Mouse (Mus musculus) neural tube, embryonic 12.5 days (tissue): Measurements from ENCODE around the gene Prkci. TPM values are rescaled to one million over a fixed set of nuclear protein-coding genes. Genes with fewer than 3 reads are reported as not detected.

Experiments
- ATAC-seq: fragments of 200-750 bp; cut with Nextera tagmentation; 2 replicates; pipeline ENCODE4 v1.8.0; 2017; ENCODE audit warnings: low read depth, mild to moderate bottlenecking, moderate TSS enrichment, moderate library complexity; ENCODE audit not compliant: low FRiP score
- H3K27ac ChIP-seq: fragments of 300-500 bp; sonication (generic); 2 replicates; pipeline ENCODE4 v1.5.1; 2016
- H3K27me3 ChIP-seq: fragments of 300-500 bp; sonication (generic); replicated peaks from 2 replicates; pipeline ENCODE4 v1.6.1; 2016; ENCODE audit warnings: mild to moderate bottlenecking
- H3K36me3 ChIP-seq: fragments of 300-500 bp; sonication (generic); 2 replicates; pipeline ENCODE4 v1.6.1; 2016; ENCODE audit warnings: mild to moderate bottlenecking
- H3K4me1 ChIP-seq: fragments of 300-500 bp; sonication (generic); 2 replicates; pipeline ENCODE4 v1.6.1; 2016
- H3K4me2 ChIP-seq: fragments of 300-500 bp; sonication (generic); replicated peaks from 2 replicates; pipeline ENCODE4 v1.6.1; 2016; ENCODE audit warnings: mild to moderate bottlenecking
- H3K4me3 ChIP-seq: fragments of 300-500 bp; sonication (generic); 2 replicates; pipeline ENCODE4 v1.5.1; 2016
- H3K9ac ChIP-seq: fragments of 300-500 bp; sonication (generic); 2 replicates; pipeline ENCODE4 v1.6.1; 2016; ENCODE audit warnings: mild to moderate bottlenecking
- H3K9me3 ChIP-seq: fragments of 300-500 bp; sonication (generic); 2 replicates; pipeline ENCODE4 v1.6.1; 2016; ENCODE audit warnings: mild to moderate bottlenecking
- WGBS: fragments of 180-500 bp; shearing (Covaris S2); methylation state at CpG from one replicate; pipeline ENCODE4 v1.1.7; 2016; 5-methylcytosine and 5-hydroxymethylcytosine counted together
- polyA plus RNA-seq: library from polyadenylated mRNA; unstranded; fragments of >200 nt; fragmentation: Nextera tagmentation; extraction: Ambion mirVana; gene quantifications from 2 replicates; pipeline ENCODE4 v1.2.1, GENCODE M21; 2016

Gene Prkci
- polyA plus RNA-seq, 1 experiment from 2014 or later: 37.9 TPM

DNA sequence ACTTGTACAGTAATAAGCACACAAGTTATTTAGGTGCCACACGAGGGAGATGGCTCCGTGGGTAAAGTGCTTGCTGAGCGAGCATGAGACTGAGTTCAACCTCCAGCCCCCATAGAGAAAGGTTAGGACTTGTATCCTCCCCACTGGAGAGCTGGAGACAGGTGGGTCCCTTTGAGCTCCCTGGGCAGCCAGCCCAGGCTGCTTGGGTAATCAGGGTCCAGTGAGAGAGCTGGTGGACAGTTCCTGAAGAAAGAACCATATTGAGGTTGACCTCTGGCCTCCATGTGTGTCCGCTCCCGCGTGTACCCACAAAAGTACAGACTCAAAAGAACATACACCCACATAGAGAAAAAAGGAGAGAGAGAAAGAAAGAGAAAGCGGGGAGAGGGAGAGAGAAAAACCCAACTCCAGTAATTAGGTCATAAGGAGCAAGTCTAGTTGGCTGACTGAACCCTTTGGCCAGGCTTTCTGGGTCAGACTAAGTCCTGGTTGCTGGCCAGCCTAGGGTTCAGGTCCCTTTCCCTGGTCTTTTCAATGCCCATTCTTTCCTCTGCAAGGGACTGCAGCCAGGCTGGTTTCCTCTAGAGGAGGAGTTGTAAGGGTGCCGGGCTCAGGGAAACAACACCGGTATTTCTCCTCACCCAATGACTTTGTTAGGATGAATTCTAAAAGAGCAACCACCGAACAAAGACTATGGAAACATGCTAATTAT lies 85.4 kb downstream of the Prkci start:
- 85% methylated on average over 10 of the region's 10 CpGs for WGBS
- H3K9me3 ChIP-seq: no peaks in the 10 kb centered on the region
- peaks cover 8% of the 10 kb centered on the region; the same call in 1 of the 2 replicates for H3K4me1 ChIP-seq
- no peak for ATAC-seq
- no peaks in the 10 kb centered on the region for H3K27me3 ChIP-seq
- no peak overlapping the region for H3K4me2 ChIP-seq
- no peak overlapping the region for H3K9ac ChIP-seq
- no peak overlapping the region for H3K4me3 ChIP-seq
- no peak overlapping the region for H3K27ac ChIP-seq
- no peaks in the 10 kb centered on the region for H3K36me3 ChIP-seq

DNA sequence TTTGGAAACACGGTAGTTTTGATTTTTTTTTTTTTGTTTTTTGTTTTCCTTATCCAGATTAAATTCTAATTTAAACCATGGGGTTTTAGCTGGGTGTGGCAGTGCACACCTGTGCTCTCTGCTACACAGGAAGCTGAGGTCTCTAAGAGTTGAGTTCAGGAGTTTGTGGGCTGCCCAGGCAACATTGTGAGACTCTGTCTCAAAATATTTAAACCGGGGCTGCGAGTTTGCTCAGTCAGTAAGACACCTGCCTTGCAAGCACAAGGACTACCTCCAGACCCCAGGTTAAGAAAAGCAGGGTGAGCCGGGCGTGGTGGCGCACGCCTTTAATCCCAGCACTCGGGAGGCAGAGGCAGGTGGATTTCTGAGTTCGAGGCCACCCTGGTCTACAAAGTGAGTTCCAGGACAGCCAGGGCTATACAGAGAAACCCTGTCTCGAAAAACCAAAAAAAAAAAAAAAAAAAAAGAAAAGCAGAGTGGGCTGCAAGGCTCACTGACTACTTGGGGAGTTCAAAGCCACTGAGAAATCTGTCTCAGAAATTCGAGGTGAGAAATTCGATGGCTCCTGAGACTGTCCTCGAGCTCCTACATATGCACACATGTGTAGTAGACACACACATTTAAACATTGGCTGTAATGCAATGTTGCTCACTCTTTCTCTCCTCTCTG lies 87.4 kb downstream of the Prkci start:
- ATAC-seq: no peak
- WGBS: 92% methylated on average over 12 of the region's 13 CpGs
- H3K4me3 ChIP-seq: no peak overlapping the region
- H3K36me3 ChIP-seq: no peaks in the 10 kb centered on the region
- H3K4me1 ChIP-seq: peaks cover 8% of the 10 kb centered on the region; the same call in 1 of the 2 replicates
- H3K9ac ChIP-seq: no peak overlapping the region
- H3K9me3 ChIP-seq: no peaks in the 10 kb centered on the region
- H3K4me2 ChIP-seq: no peak overlapping the region
- H3K27ac ChIP-seq: no peak overlapping the region
- no peaks in the 10 kb centered on the region for H3K27me3 ChIP-seq

DNA sequence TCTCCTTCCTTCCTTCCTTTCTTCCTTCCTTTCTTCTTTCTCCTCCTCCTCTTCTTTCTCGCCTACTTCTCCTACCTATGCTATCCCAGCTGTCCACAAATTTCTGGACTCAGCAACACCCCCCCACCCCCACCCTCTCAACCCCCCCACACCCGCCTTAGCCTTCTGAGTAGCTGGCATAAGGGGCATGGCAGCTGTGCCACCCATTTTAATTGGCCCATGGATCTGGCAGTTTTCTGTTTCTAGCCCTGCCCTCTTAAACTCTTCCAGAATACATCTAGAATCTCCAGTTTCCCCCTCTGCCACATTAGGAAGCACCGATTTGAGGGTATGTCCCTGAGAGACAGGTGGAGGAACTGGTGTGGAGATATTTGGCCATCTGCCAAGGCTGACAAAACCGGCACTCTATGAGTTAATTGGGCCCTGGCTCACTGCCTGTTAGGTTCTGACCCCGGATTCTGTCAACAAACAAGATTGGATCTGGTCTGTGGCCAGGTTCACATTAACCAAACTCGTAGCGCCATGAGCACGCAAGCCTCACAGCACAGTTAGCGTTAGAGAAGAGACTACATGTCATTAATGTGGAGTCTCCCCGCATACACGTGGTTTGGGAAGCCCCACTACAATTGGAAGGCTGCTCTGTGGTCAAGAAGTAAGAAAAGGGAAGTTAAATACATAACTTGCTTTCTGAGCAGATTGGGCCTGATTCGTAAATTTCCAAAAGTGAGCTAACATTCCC lies 88.1 kb downstream of the Prkci start:
- WGBS: 65% methylated on average over 12 of the region's 12 CpGs
- H3K4me3 ChIP-seq: no peak overlapping the region
- H3K27ac ChIP-seq: no peak overlapping the region
- ATAC-seq: no peak
- H3K9ac ChIP-seq: no peak overlapping the region
- H3K4me2 ChIP-seq: no peak overlapping the region
- H3K4me1 ChIP-seq: peaks cover 8% of the 10 kb centered on the region; the same call in 1 of the 2 replicates
- no peaks in the 10 kb centered on the region for H3K27me3 ChIP-seq
- H3K36me3 ChIP-seq: no peaks in the 10 kb centered on the region
- no peaks in the 10 kb centered on the region for H3K9me3 ChIP-seq

DNA sequence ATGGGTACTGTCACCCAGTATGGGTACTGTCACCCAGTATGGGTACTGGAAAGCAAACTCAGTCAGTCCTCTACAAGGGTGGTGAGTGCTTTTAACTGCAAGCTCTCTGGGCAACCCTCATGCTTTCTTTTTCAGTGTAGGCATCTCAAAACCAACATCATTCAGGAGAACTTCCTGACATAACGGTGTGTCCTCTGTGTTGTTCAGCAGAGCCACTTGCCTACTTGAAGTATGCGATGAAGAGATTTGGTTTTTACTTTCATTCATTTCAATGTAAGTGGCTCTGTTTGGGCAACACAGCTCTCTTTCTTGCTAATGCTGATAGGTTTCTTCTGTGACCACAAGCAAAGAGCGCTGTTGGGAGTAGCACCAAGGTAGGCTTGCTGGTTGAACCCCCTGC lies 89.5 kb downstream of the Prkci start:
- Histone ChIP-seq H3K27me3 (no peaks in the 10 kb centered on the region), H3K9me3 (no peaks in the 10 kb centered on the region), H3K27ac (no peak overlapping the region), H3K36me3 (no peaks in the 10 kb centered on the region), H3K4me3 (no peak overlapping the region), H3K4me1 (peaks cover 11% of the 10 kb centered on the region; the same call in 1 of the 2 replicates), H3K9ac (no peak overlapping the region), H3K4me2 (no peak overlapping the region)
- ATAC-seq: no peak
- WGBS: 91% methylated on average over 3 of the region's 3 CpGs

DNA sequence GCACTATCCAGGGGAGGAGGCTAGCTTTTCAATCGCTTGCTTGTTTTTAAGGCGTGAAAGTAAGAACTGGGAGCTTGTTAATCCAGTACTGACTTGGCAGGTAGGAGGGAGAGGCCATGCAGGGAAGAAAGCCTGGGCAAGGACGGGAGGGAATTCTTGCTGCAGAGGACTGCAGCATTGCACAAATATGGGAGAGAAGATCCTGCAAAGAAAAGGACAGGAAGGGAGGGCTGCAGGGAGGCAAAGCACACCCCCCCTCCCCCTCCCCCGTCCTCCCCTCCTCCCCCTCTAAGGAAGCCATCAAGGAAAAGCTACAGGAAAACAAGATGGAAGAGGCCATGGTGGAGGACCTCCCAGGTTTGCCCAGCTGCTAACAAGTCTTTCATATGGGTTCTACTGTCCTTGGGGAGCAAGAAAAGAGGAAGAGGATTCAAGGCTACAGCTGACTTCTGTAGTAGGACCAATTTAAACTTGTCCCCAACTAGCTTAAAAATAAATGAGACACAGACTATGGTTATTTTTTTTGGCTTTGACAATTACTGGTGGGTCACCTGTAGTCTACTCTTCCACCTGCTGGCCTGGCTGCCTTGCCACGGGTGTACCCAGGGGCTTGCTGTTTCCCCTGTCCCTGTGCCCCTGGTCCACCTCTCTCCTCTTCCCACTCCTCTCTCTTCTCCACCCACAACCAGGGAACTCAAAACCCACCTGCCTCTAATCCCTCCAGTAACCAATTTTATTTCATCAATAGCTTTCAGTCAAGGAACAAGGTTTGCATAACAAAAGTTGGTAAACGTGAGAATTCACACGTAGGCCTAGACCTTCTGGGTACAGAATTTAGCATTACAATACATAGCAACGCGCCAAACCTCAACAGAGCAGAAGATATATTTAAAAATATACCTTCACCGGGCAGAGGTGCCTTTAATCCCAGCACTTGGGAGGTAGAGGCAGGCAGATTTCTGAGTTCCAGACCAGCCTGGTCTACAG lies 93.5 kb downstream of the Prkci start:
- Histone ChIP-seq H3K27me3 (no peaks in the 10 kb centered on the region), H3K9ac (no peak overlapping the region), H3K4me2 (no peak overlapping the region), H3K4me1 (peaks cover 3% of the 10 kb centered on the region; the same call in 1 of the 2 replicates), H3K4me3 (no peak overlapping the region), H3K27ac (no peak overlapping the region), H3K36me3 (no peaks in the 10 kb centered on the region), H3K9me3 (no peaks in the 10 kb centered on the region)
- 42% methylated on average over 10 of the region's 10 CpGs for WGBS
- no peak for ATAC-seq

DNA sequence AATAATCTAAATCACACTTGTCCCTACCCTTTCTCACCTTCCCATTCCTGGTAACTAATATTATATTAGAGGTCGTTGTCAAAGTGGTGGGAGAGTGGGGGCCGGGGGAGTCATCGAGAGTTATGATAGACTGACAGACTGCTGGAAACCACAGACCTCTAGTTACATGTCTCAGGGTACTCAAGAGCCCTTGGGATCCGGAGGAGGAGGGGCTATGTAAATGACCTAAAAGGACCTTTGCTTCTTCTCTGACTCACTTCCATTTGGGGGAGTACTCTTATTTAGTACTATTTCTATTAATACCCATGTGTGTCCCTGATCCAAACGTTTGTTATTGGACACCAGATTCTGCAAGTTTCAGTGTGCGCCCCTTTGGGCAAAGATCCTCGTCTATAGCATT lies 94.4 kb downstream of the Prkci start:
- ATAC-seq: no peak
- Histone ChIP-seq H3K4me2 (no peak overlapping the region), H3K36me3 (no peaks in the 10 kb centered on the region), H3K4me1 (peaks cover 3% of the 10 kb centered on the region; the same call in 1 of the 2 replicates), H3K27ac (no peak overlapping the region), H3K9me3 (no peaks in the 10 kb centered on the region), H3K4me3 (no peak overlapping the region), H3K9ac (no peak overlapping the region), H3K27me3 (no peaks in the 10 kb centered on the region)
- WGBS: 73% methylated on average over 7 of the region's 7 CpGs

DNA sequence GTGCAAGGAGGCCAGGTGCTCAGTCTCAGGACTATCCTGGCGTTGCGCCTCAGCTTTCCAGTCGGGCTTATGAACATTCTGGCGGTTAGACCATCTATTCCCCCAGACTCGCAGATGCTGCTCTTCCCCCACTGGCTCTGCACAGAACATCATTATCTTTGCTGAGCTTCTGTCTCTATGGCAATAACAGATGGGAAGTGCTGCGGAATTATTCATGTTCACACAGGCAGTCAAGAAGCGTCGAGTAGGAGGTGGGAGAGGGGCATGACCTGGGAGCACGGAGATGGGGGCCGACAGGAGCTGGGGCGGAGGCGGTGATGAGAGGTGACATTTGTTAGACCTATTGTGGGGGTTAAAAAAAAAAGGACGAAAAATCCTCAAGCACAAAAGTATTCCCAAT lies 97.6 kb downstream of the Prkci start:
- Histone ChIP-seq H3K4me2 (peak overlapping the region; percentile 71), H3K9ac (peak overlapping the region; percentile 40; the same call in 1 of the 2 replicates), H3K4me3 (peak overlapping the region; percentile 23; the same call in 1 of the 2 replicates), H3K36me3 (0 out of 2 replicates have a peak, but pooled peaks cover 3% of the 10 kb centered on the region), H3K27me3 (no peaks in the 10 kb centered on the region), H3K27ac (peak overlapping the region; percentile 99), H3K9me3 (no peaks in the 10 kb centered on the region), H3K4me1 (peaks cover 14% of the 10 kb centered on the region)
- peak; percentile 18 for ATAC-seq
- under 1% methylated on average over 13 of the region's 13 CpGs for WGBS

DNA sequence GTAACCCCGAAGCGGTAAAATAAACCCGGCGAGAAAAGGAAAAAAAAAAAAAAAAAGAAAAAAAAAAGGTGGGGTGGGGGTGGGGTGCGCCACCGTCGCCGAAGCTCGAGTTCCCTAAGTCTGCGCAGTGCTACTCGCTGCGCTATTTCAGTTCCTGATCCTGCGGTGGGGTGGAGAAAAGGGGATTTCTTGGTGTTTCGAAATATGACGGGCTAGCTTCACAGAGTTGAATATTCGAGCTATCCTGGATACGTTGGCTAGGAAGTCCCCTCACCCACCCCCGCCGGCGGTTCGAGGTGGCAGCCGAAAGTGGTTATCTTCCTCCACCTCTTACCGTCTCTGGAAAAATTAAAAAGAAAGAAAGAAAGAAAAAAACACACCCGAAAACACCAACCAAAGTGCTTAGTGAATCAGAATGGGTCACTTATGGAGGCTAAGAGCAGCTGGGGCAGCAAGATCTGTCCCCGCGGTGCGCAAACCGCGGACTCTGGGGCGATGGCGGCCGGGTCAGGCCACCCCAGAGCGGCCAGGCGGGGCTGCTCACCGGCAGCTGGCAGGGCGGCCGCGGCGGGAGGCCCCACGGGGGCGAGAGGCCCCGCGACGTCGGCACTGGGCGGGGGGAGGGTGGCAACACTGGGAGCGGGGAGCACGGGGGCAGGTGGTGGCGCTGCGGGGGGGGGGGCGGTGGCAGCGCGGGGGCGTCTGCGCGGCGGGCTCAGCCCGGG lies 98.2 kb downstream of the Prkci start:
- peak; percentile 51 for ATAC-seq
- Histone ChIP-seq H3K27ac (peak overlapping the region; percentile 99), H3K4me3 (peak overlapping the region; percentile 96), H3K4me2 (peak overlapping the region; percentile 71), H3K4me1 (peaks cover 18% of the 10 kb centered on the region), H3K9ac (peak overlapping the region; percentile 98), H3K36me3 (0 out of 2 replicates have a peak, but pooled peaks cover 3% of the 10 kb centered on the region), H3K27me3 (no peaks in the 10 kb centered on the region), H3K9me3 (no peaks in the 10 kb centered on the region)
- WGBS: 1% methylated on average over 44 of the region's 58 CpGs

DNA sequence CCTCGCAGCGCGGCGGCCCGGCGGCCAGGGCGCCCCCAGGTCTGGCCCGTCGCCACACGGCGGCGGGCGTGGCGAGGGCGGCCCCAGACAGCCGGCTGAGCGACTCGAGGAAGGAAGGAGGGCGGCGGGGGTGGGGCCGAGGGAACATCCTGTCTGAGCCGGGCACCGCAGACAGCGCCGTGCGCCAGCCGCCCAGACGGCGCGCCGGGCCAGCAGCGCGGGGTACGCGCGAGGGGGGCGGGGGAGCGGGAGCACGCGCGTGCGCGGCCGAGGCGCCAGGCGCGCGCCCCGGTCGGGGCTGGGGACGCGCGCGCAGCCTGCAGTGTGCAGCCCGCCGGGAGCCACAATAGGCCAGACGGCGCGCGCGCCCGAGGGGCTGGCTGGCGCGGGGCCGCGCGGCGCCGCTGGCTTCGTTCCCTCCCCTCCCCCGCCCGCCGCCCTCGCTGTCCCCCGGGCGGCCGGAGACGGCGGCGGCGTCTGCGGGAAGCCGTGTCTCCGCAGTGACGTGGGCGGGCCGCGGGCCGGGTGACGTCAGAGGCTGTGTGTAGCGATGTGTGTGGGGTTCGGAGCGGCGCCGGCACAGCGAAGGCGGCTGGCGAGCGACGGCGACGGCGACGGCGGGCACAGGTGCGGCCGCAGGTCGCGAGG lies 99.1 kb downstream of the Prkci start, which contains the start of gene Skil:
TSS of gene Skil (plus strand) at position 528 of the 648 bp plus-strand sequence.
- H3K4me3 ChIP-seq: peak within 1 kb of the TSS; percentile 96
- H3K4me2 ChIP-seq: peak within 1 kb of the TSS; percentile 71
- H3K9me3 ChIP-seq: no peaks in the 10 kb centered on the region
- WGBS: under 1% methylated on average over 89 of the region's 109 CpGs
- H3K36me3 ChIP-seq: 0 out of 2 replicates have a peak, but pooled peaks cover 3% of the 10 kb centered on the region
- H3K27ac ChIP-seq: peak within 1 kb of the TSS; percentile 99
- no peaks in the 10 kb centered on the region for H3K27me3 ChIP-seq
- ATAC-seq: peak; percentile 94
- H3K9ac ChIP-seq: peak within 1 kb of the TSS; percentile 98
- peaks cover 20% of the 10 kb centered on the region for H3K4me1 ChIP-seq

DNA sequence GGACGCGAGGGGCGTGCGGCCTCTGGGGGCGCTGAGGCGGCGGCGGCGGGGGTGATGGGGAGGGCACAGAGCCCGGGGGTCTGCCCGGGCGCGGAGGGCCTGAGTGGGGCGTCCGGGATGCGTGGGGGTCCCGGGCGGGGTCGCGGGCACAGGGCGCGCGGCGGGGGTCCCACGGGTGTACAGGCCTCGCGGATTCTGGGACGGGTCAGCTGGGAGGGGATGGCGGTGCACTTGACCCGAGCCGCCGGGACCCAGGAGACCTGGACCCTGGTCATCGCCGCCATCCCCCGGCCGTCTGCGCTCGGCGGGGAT lies 99.6 kb downstream of the Prkci start:
- peak overlapping the region; percentile 96 for H3K4me3 ChIP-seq
- H3K36me3 ChIP-seq: 0 out of 2 replicates have a peak, but pooled peaks cover 3% of the 10 kb centered on the region
- peak overlapping the region; percentile 71 for H3K4me2 ChIP-seq
- H3K9ac ChIP-seq: peak overlapping the region; percentile 98
- peak; percentile 48; the same call in 1 of the 2 replicates for ATAC-seq
- H3K9me3 ChIP-seq: no peaks in the 10 kb centered on the region
- H3K27me3 ChIP-seq: no peaks in the 10 kb centered on the region
- under 1% methylated on average over 27 of the region's 39 CpGs for WGBS
- H3K27ac ChIP-seq: peak overlapping the region; percentile 99
- peaks cover 24% of the 10 kb centered on the region for H3K4me1 ChIP-seq
